In the genomic region with DNA sequence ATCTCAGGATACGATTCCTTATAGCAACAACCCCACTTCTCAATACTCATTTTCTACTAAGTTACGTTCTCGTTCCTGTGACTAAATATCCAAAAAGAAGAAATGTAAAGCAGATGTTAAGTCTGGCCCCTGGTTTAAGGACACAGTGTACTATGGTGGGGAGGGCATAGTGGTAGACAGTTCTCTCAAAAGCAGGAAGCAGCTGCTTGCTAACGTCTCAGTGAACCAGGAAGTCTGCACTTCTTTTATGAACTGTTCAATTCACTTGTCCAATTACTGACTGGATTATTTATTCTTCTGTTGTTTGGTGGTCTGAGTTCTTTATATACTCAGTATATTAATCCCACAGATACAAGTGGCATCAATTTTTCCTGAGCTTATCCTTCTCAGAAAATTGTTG, we compare ENCODE assay signal across 13 mouse cellular contexts. TPM values are rescaled to one million over a fixed set of nuclear protein-coding genes. Genes with fewer than 3 reads are reported as not detected.
DNase-seq lines count a peak whose midpoint lies in the region; ATAC-seq lines count a peak whose summit lies in the region.
"Had no signal": no experiment of that assay in that cellular context is flagged by ENCODE, and none has a peak within 500 bp of the region (broad histone marks: within the 10 kb centered on the region; RNA-seq: fewer than 3 reads in every experiment).

No protein-coding gene starts in this region.

- no peak overlapping the region for H3K4me3 ChIP-seq in liver, embryonic 11.5 days (ENCODE audit: low read depth, low read length)
- H3K4me3 ChIP-seq: embryonic facial prominence, embryonic 15.5 days had no signal

- no peaks in the 10 kb centered on the region for H3K36me3 ChIP-seq in liver, embryonic 11.5 days (ENCODE audit: control insufficient read depth, insufficient read depth, low read length)
- H3K36me3 ChIP-seq: embryonic facial prominence, embryonic 15.5 days had no signal

- H3K4me2 ChIP-seq in liver, embryonic 11.5 days, result no peak overlapping the region
- H3K4me2 ChIP-seq: embryonic facial prominence, embryonic 15.5 days had no signal

- 0 out of 2 replicates have a peak, but pooled peaks have one; percentile 31 for ATAC-seq in liver, embryonic 11.5 days (replicated peaks; ENCODE audit: low FRiP score)
- peak; percentile 98 for ATAC-seq in megakaryocyte, adult 5-6 weeks (ENCODE audit: poor library complexity, severe bottlenecking)
- ATAC-seq: forebrain, postnatal 0 days had no signal

- no peak overlapping the region for H3K27ac ChIP-seq in liver, embryonic 11.5 days (ENCODE audit: low read depth, low read length)
- H3K27ac ChIP-seq: embryonic facial prominence, embryonic 15.5 days had no signal

- DNase-seq in liver, embryonic 11.5 days (ENCODE audit: low spot score), result no peak
- no peak for DNase-seq in liver
- DNase-seq in 416B (ENCODE audit: low read depth), result peak; percentile 50
- peak; percentile 14 for DNase-seq in T-cell, adult 2 months (ENCODE audit: low spot score)
- no peak for DNase-seq in kidney, postnatal 4 days
- DNase-seq in cerebellum, adult 9-11 months, result no peak
- DNase-seq in urinary bladder, postnatal 25 days (ENCODE audit: low spot score), result no peak
- DNase-seq: cerebellum, adult 8-10 months; forebrain, postnatal 0 days; gastrocnemius, postnatal 25 days; kidney, adult 11 months had no signal

- H3K27me3 ChIP-seq in liver, embryonic 11.5 days (replicated peaks; ENCODE audit: control insufficient read depth, insufficient read depth, low read length), result no peaks in the 10 kb centered on the region
- H3K27me3 ChIP-seq: embryonic facial prominence, embryonic 15.5 days had no signal

- WGBS in liver, embryonic 11.5 days, result 66% methylated on average over 4 of the region's 4 CpGs

- H3K9ac ChIP-seq in liver, embryonic 11.5 days (ENCODE audit: low read depth, low read length), result no peak overlapping the region
- H3K9ac ChIP-seq: embryonic facial prominence, embryonic 15.5 days; forebrain, postnatal 0 days had no signal

- H3K9me3 ChIP-seq in liver, embryonic 11.5 days (ENCODE audit: control insufficient read depth, low read length), result no peaks in the 10 kb centered on the region
- H3K9me3 ChIP-seq: embryonic facial prominence, embryonic 15.5 days had no signal

- H3K4me1 ChIP-seq in liver, embryonic 11.5 days (replicated peaks; ENCODE audit: control insufficient read depth, insufficient read depth, low read length), result no peaks in the 10 kb centered on the region; the same call in 1 of the 2 replicates
- H3K4me1 ChIP-seq: embryonic facial prominence, embryonic 15.5 days had no signal

RNA-seq across cellular contexts. Expression of a gene that starts 12.3 kb away (rescaled TPM):
- 25.4 and 28.7 TPM in 2 replicates for polyA plus RNA-seq in liver, embryonic 11.5 days (2014; fragmentation: Nextera tagmentation; extraction: Ambion mirVana)
- 39.4 and 41.5 TPM in 2 replicates for total RNA-seq in megakaryocyte, adult 5-6 weeks (2015)
- 35.6 and 43.0 TPM in 2 replicates for total RNA-seq in megakaryocyte, adult 5-6 weeks (2017)

Comparison
In these comparisons a context has a peak if more than half of its experiments do, and no peak if none do; other contexts are left out.
1. DNase-seq: peak in 416B (single experiment) and T-cell, adult 2 months (single experiment); none in liver, embryonic 11.5 days (single experiment), liver (single experiment), kidney, postnatal 4 days (0 of 2), cerebellum, adult 9-11 months (single experiment) and urinary bladder, postnatal 25 days (single experiment).